Mouse (Mus musculus) R1 (cell line): ENCODE data around the gene Tesmin.

Source experiments
- DNase-seq: peaks from one replicate; pipeline ENCODE4 v3.0.0-alpha.2; 2018; ENCODE audit warnings: low read depth, low spot score

The Tesmin gene

DNA sequence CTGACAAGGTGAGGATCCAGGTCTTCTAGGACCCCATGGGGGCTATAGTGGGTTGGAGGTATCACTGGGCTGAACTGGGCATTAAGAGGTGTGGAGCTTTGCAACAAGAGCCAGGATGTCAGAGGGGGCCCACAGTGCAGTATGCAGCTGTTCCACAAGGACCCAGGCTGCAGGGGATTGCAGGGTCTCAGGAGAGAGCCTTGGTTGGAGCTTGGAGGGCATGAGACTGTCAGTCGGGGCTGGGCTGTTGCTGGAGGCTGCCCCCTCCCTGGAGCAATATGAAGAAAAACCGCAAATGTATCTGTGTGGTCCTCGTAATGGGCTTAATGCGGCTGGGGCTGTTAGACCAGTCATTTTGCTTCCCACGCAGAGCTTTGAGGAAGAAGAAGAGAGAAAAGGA is 52.0 kb downstream of the Tesmin start:
- DNase-seq: no peak

DNA sequence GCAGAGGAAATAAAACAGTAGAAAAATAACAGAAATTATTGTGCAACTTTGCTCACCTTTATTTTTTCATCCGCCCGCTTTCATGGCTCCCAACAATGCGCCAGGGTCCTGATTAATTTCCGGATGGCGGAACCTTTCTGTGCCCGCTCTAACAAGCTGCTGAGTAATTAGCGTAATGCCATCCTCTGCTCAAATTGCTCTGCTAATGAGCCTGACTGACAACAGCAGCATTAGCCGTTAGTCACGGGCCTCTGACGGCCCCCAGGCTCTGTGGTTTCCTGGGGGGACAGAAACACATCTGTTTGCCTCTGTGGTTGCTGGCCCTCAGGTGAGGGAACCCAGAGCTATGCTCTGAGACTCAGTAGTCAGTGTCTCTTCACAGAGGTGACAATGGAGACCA is 52.4 kb downstream of the Tesmin start:
- DNase-seq: no peak

DNA sequence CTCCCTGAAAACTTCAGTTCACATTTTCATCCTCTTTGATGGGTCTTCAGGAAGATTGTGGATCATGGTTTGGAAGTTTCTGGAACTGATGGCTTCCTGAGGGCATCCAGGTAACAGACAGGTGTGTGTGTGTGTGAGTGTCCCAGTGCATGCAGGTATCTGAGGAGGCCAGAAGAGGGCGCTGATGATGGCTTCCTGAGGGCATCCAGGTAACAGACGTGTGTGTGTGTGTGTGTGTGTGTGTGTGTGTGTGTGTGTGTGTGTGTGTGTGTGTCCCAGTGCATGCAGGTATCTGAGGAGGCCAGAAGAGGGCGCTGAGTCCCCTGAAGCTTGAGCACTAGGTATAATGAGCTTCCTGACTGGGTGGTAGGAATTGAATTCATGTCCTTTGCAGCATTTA is 58.7 kb downstream of the Tesmin start:
- peak; percentile 68 for DNase-seq

DNA sequence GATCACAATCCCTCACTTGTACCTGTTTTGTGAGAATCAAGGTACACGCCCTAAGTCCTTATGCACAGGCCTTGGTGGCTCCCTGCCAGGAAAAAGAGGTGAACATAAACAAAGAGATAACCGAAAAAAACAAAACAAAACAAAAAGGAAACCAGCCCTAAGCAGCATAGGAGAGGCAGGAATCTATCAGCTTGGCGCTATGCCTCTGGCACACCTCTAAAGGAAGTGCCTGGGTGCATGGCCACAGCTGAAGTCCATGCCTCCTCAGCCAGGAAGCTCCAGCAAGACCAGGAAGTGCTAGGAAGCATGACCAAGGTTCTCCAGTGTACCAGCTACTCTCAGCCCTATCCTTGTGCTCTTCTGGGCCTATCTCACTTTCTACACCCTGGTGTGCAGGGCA is 60.6 kb downstream of the Tesmin start:
- no peak for DNase-seq

DNA sequence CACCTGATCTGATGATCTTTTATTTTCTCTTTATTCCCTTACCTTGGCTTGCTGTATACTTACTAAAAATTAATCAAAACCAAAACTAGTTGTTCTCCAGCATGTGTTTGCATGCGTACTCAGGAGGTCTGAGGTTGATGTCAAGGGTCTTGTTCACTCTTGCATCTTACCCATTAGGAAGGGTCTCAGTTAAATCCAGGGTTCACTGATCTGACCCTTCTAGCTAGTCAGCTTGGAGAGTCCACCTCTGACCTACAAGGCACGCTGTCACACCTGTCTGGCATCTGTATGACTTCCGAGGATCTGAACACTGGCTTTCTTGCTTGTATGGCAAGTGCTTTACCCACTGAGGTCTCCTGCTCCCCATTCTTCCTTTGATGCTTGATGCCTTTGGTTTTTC is 62.1 kb downstream of the Tesmin start:
- DNase-seq: no peak

DNA sequence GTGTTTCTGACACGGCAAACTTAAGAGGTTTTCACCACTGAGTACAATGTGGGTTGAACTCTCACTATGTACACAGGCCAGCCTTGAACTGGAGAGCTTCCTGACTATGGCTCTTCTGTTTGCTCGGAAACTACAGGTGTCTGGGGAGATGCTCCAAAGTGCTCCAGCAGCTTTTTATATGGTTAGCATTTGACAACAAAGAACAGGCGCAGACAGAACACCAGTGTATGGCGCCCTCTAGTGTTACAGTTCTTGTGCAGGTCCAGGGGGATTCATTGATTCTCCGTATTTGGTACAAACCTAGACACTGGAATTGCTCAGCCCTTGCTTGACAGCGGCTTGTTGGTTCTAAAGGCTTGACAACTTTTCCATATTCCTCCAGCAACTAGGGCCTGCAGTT is 62.5 kb downstream of the Tesmin start:
- peak; percentile 83 for DNase-seq

DNA sequence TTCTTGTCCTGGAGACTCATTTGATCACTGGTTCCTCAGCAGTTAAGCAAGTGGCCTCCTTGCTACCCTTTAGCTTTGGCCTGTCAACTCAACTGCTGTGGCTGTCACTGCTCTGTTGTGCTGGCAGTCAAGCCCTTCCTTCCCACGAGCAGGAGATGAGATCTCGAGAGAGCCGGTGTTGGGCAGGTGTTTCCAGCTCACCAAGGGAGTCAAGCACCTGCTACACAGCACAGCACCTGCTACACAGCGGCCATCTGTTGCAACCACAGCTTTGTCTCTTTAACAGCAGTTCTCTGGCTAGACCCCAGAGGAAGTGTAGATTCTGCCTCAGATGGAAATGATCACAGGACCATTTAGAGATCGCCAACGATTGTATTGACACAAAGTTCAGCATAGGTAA is 63.0 kb downstream of the Tesmin start:
- DNase-seq: peak; percentile 24
